In genomic region chr13:30085005-30085404, GRCm38 (mm10) we compare ENCODE assay signal across 8 mouse cellular contexts. TPM values are rescaled to one million over a fixed set of nuclear protein-coding genes. Genes with fewer than 3 reads are reported as not detected.
DNase-seq lines count a peak whose midpoint lies in the region; ATAC-seq and TF ChIP-seq lines count a peak whose summit lies in the region.

No protein-coding gene starts in this region.

- ATAC-seq in embryonic facial prominence, embryonic 14.5 days (ENCODE audit: low read depth): peak; percentile 91
- no peak for ATAC-seq in limb, embryonic 11.5 days (ENCODE audit: insufficient number of reproducible peaks, low FRiP score, low TSS enrichment, low read depth)
- ATAC-seq in midbrain, embryonic 14.5 days (ENCODE audit: low FRiP score, low TSS enrichment): peak; percentile 86

- 1% methylated on average over 10 of the region's 10 CpGs for WGBS in embryonic facial prominence, embryonic 14.5 days
- under 1% methylated on average over 10 of the region's 10 CpGs for WGBS in heart, adult 2 months
- WGBS in kidney, adult 2 months: under 1% methylated on average over 10 of the region's 10 CpGs
- 1% methylated on average over 10 of the region's 10 CpGs for WGBS in limb, embryonic 11.5 days
- 2% methylated on average over 10 of the region's 10 CpGs for WGBS in midbrain, embryonic 14.5 days

- no peaks in the 10 kb centered on the region for H3K27me3 ChIP-seq in embryonic facial prominence, embryonic 14.5 days (replicated peaks; ENCODE audit: control insufficient read depth, insufficient read depth, low read length)
- no peaks in the 10 kb centered on the region for H3K27me3 ChIP-seq in heart, adult 2 months (ENCODE audit: control insufficient read depth, insufficient read depth, low read length)
- H3K27me3 ChIP-seq in kidney, adult 2 months (replicated peaks; ENCODE audit: control insufficient read depth, insufficient read depth, low read length): no peaks in the 10 kb centered on the region
- H3K27me3 ChIP-seq in limb, embryonic 11.5 days (ENCODE audit: control insufficient read depth, insufficient read depth, low read length): no peaks in the 10 kb centered on the region
- no peaks in the 10 kb centered on the region for H3K27me3 ChIP-seq in midbrain, embryonic 14.5 days (ENCODE audit: control insufficient read depth, insufficient read depth, low read length)

- H3K4me1 ChIP-seq in embryonic facial prominence, embryonic 14.5 days (ENCODE audit: control insufficient read depth, insufficient read depth, low read length): no peaks in the 10 kb centered on the region
- no peaks in the 10 kb centered on the region for H3K4me1 ChIP-seq in heart, adult 2 months (ENCODE audit: control insufficient read depth, insufficient read depth, low read length)
- H3K4me1 ChIP-seq in kidney, adult 2 months (ENCODE audit: control insufficient read depth, insufficient read depth, low read length): peaks cover 3% of the 10 kb centered on the region; the same call in 1 of the 2 replicates
- H3K4me1 ChIP-seq in limb, embryonic 11.5 days (ENCODE audit: control insufficient read depth, insufficient read depth, low read length): no peaks in the 10 kb centered on the region
- H3K4me1 ChIP-seq in midbrain, embryonic 14.5 days (ENCODE audit: control insufficient read depth, insufficient read depth, low read length): no peaks in the 10 kb centered on the region

- H3K9me3 ChIP-seq in embryonic facial prominence, embryonic 14.5 days (ENCODE audit: control insufficient read depth, low read length): peaks cover 4% of the 10 kb centered on the region; the same call in 1 of the 2 replicates
- H3K9me3 ChIP-seq in limb, embryonic 11.5 days (ENCODE audit: control insufficient read depth, low read length): no peaks in the 10 kb centered on the region
- no peaks in the 10 kb centered on the region for H3K9me3 ChIP-seq in midbrain, embryonic 14.5 days (ENCODE audit: control insufficient read depth, low read length)

- H3K4me3 ChIP-seq in embryonic facial prominence, embryonic 14.5 days (ENCODE audit: low read depth, low read length): no peak overlapping the region
- peak overlapping the region; percentile 43 for H3K4me3 ChIP-seq in heart, adult 2 months
- H3K4me3 ChIP-seq in kidney, adult 2 months (ENCODE audit: insufficient read depth, low read depth, low read length): no peak overlapping the region
- no peak overlapping the region for H3K4me3 ChIP-seq in limb, embryonic 11.5 days (ENCODE audit: low read depth, low read length)
- H3K4me3 ChIP-seq in midbrain, embryonic 14.5 days (replicated peaks; ENCODE audit: low read depth, low read length): no peak overlapping the region

- TF ChIP-seq POLR2A in heart, adult 2 months (IDR thresholded peaks at IDR 0.05; ENCODE audit: insufficient read depth, low read depth, low read length): no peak
- TF ChIP-seq POLR2A in kidney, adult 2 months (IDR thresholded peaks at IDR 0.05; ENCODE audit: low read depth, low read length): no peak

- H3K4me2 ChIP-seq in embryonic facial prominence, embryonic 14.5 days (ENCODE audit: low read depth, low read length): peak overlapping the region; percentile 26; the same call in 1 of the 2 replicates
- no peak overlapping the region for H3K4me2 ChIP-seq in limb, embryonic 11.5 days (ENCODE audit: low read depth, severe bottlenecking)
- H3K4me2 ChIP-seq in midbrain, embryonic 14.5 days (ENCODE audit: low read length): peak overlapping the region; percentile 24; the same call in 1 of the 2 replicates

- intact Hi-C loops in heart, adult 2 months (cut with DNase I): loop anchor here (2.0 kb wide), 2 partner anchors 98 to 228 kb away; partner anchors contain the start of gene E2f3

- no peak overlapping the region for H3K27ac ChIP-seq in embryonic facial prominence, embryonic 14.5 days (replicated peaks; ENCODE audit: low read depth, low read length)
- peak overlapping the region; percentile 43 for H3K27ac ChIP-seq in heart, adult 2 months
- no peak overlapping the region for H3K27ac ChIP-seq in kidney, adult 2 months (ENCODE audit: insufficient read depth, low read depth, low read length)
- H3K27ac ChIP-seq in limb, embryonic 11.5 days (replicated peaks; ENCODE audit: low read depth, low read length): no peak overlapping the region
- no peak overlapping the region for H3K27ac ChIP-seq in midbrain, embryonic 14.5 days (replicated peaks; ENCODE audit: low read depth, low read length)

- peak; percentile 56 for DNase-seq in 3134 (ENCODE audit: extremely low read depth, insufficient read length, low spot score)
- DNase-seq in adrenal gland, postnatal 36 days: peak; percentile 87 to 88
- DNase-seq in embryonic facial prominence, embryonic 14.5 days (ENCODE audit: low spot score): peak; percentile 91
- DNase-seq in heart, adult 2 months: peak; percentile 81 to 86
- DNase-seq in kidney, adult 2 months: peak; percentile 90
- peak; percentile 96 for DNase-seq in limb, embryonic 11.5 days (ENCODE audit: low spot score)
- peak; percentile 94 for DNase-seq in midbrain, embryonic 14.5 days
- peak; percentile 83 for DNase-seq in spleen, adult 12 weeks (ENCODE audit: low spot score)

- H3K79me2 ChIP-seq in heart, adult 2 months (replicated peaks; ENCODE audit: control insufficient read depth, insufficient read depth, low read length): no peaks in the 10 kb centered on the region

- TF ChIP-seq EP300 in heart, adult 2 months (IDR thresholded peaks at IDR 0.05; ENCODE audit: insufficient read depth, low read depth, low read length): peak; percentile 72; the same call in 1 of the 2 replicates

- H3K9ac ChIP-seq in embryonic facial prominence, embryonic 14.5 days (ENCODE audit: low read depth, low read length): no peak overlapping the region
- no peak overlapping the region for H3K9ac ChIP-seq in heart, adult 2 months (ENCODE audit: low read depth, low read length)
- no peak overlapping the region for H3K9ac ChIP-seq in limb, embryonic 11.5 days (ENCODE audit: low read length)
- H3K9ac ChIP-seq in midbrain, embryonic 14.5 days (replicated peaks; ENCODE audit: low read length): no peak overlapping the region

- peak; percentile 93 for TF ChIP-seq CTCF in heart, adult 2 months (IDR thresholded peaks at IDR 0.05)
- peak; percentile 94 for TF ChIP-seq CTCF in kidney, adult 2 months (conservative IDR thresholded peaks at IDR 0.05; ENCODE audit: insufficient read depth, insufficient read length, low read depth, low read length)

- H3K36me3 ChIP-seq in embryonic facial prominence, embryonic 14.5 days (ENCODE audit: control insufficient read depth, insufficient read depth, low read length): no peaks in the 10 kb centered on the region
- H3K36me3 ChIP-seq in heart, adult 2 months (ENCODE audit: control insufficient read depth, insufficient read depth, low read length): no peaks in the 10 kb centered on the region
- H3K36me3 ChIP-seq in kidney, adult 2 months (ENCODE audit: control insufficient read depth, insufficient read depth, low read length): no peaks in the 10 kb centered on the region
- no peaks in the 10 kb centered on the region for H3K36me3 ChIP-seq in limb, embryonic 11.5 days (ENCODE audit: control insufficient read depth, insufficient read depth, low read length)
- H3K36me3 ChIP-seq in midbrain, embryonic 14.5 days (ENCODE audit: control insufficient read depth, insufficient read depth, low read length): no peaks in the 10 kb centered on the region

RNA-seq across cellular contexts. Expression of gene Mboat1, which starts 51.3 kb away (rescaled TPM):
- total RNA-seq in adrenal gland, postnatal 36 days (2021): 1 to 10 TPM; 3.8 to 5.4 TPM
- polyA plus RNA-seq in embryonic facial prominence, embryonic 14.5 days (2014; fragmentation: Nextera tagmentation; extraction: Ambion mirVana): 15.4 and 16.6 TPM in 2 replicates
- total RNA-seq in heart, adult 2 months (2021): 1 to 10 TPM; 1.2 to 1.6 TPM
- polyA plus RNA-seq in heart, adult 2 months (2012; rRNA removed): 0.86 and 2.5 TPM in 2 replicates
- polyA plus RNA-seq in kidney, adult 2 months (2012; rRNA removed): 4.1 and 6.9 TPM in 2 replicates
- 4.4 and 5.4 TPM in 2 replicates for polyA plus RNA-seq in limb, embryonic 11.5 days (2014; fragmentation: Nextera tagmentation; extraction: Ambion mirVana)
- 1.9 TPM in 2 replicates for polyA plus RNA-seq in midbrain, embryonic 14.5 days (2014; fragmentation: Nextera tagmentation; extraction: Ambion mirVana)
